Mouse (Mus musculus): ENCODE measurements at regions not wholly inside any gene's neighbourhood (a gene's known extent, or its start where the extent isn't known, plus 50 kb on each side); places are given as distances from the start of the nearest gene placed in this dataset.
A peak's percentile ranks its signal among the peaks of the same experiment; 100 is the strongest.

- DNase-seq, result no peak
Measured at GRCm38 (mm10) chr4:54430789-54431188, 514.1 kb upstream of the Zfp462 start.

- DNase-seq, result no peak
Measured at GRCm38 (mm10) chr4:54460596-54460995, 484.3 kb upstream of the Zfp462 start.

GRCm38 (mm10) chr4:54469176-54469575 lies 475.7 kb upstream of the Zfp462 start:
- DNase-seq, result no peak

- peak; percentile 78 for DNase-seq
Measured at GRCm38 (mm10) chr4:54470022-54471008, 474.5 kb upstream of the Zfp462 start.

GRCm38 (mm10) chr4:54471009-54471408 lies 473.8 kb upstream of the Zfp462 start:
- no peak for DNase-seq

GRCm38 (mm10) chr4:54481766-54482165 lies 463.1 kb upstream of the Zfp462 start:
- no peak for DNase-seq

GRCm38 (mm10) chr4:54493074-54493473 lies 451.8 kb upstream of the Zfp462 start:
- DNase-seq, result peak; percentile 10

- no peak for DNase-seq
Measured at GRCm38 (mm10) chr4:54497312-54497994, 447.4 kb upstream of the Zfp462 start.

- DNase-seq, result no peak
Measured at GRCm38 (mm10) chr4:54515934-54516333, 428.9 kb upstream of the Zfp462 start.

- DNase-seq, result no peak
Measured at GRCm38 (mm10) chr4:54523283-54523682, 421.6 kb upstream of the Zfp462 start.

- no peak for DNase-seq
Measured at GRCm38 (mm10) chr4:54526003-54526586, 418.8 kb upstream of the Zfp462 start.

- DNase-seq, result peak; percentile 22
Measured at GRCm38 (mm10) chr4:54527660-54528059, 417.2 kb upstream of the Zfp462 start.

- DNase-seq, result no peak
Measured at GRCm38 (mm10) chr4:54531739-54532138, 413.1 kb upstream of the Zfp462 start.

- DNase-seq, result peak; percentile 13
Measured at GRCm38 (mm10) chr4:54533846-54534245, 411.0 kb upstream of the Zfp462 start.

GRCm38 (mm10) chr4:54552864-54553618 lies 391.8 kb upstream of the Zfp462 start:
- DNase-seq, result no peak

- no peak for DNase-seq
Measured at GRCm38 (mm10) chr4:54563075-54563474, 381.8 kb upstream of the Zfp462 start.

GRCm38 (mm10) chr4:54573185-54573584 lies 371.7 kb upstream of the Zfp462 start:
- DNase-seq, result no peak

- no peak for DNase-seq
Measured at GRCm38 (mm10) chr4:54587197-54587596, 357.7 kb upstream of the Zfp462 start.

GRCm38 (mm10) chr4:54588704-54589103 lies 356.1 kb upstream of the Zfp462 start:
- no peak for DNase-seq

- DNase-seq, result no peak
Measured at GRCm38 (mm10) chr4:54601671-54602512, 343.0 kb upstream of the Zfp462 start.

GRCm38 (mm10) chr4:54602513-54603205 lies 342.2 kb upstream of the Zfp462 start:
- no peak for DNase-seq
